Mouse (Mus musculus): ENCODE results near the gene Foxn3.

Gene Foxn3

DNA sequence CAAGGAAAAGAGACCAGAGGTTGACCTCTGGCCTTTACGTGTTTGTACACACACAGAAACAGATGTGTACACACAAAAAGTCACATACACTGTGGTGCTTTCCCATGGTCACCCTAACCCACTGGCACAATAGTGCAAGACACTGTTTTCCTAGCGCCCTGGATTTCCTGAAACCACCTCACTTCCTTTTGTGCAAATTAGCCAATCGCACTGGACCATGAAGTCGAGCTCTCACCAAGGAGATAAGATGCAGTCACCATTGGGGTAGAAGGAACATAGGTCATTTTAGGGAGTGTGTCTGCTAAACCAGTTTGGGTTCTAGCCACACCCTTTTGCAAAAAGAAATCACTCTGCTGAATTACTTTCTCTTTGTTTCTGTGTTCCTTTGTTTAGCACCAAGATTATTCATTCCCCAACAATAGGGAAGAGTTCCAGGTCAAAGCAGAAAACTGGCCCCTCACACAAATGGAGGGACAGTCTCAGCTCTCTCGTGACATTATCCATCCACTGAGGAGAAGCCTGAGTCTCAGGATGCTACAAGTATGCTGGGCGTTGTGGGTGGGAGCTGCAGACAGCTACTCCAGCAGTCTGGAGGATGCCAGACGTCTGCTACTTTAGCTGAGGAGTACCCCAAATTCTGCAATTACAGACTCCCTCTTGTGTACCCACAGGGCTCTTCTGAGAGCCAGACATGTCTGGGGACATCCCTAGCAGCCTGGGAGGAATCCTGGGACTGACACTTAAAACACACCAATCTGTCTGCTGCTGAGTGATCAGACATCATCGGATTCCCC is 202.2 kb downstream of the Foxn3 start:
- DNase-seq (ENCODE audit: low read depth in 2 of 2, low spot score in 2 of 2): no peak

DNA sequence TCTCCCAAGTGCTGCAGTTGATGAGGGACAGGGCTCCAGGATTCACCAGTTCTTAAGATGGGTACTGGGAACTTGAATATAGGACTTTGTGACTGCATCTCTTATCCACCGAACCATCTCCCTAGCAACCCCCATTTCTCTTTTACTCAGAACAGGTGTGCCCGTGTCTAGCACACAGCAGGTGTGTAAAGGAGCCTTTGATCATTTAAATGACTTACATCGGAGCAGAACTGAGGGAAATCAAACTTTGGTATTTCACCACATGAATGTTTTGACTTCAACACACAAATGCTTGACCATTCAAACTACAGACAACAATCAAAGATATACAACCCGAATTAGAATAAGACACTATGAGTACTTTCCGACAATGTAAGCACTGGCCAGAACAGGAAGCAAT is 204.7 kb downstream of the Foxn3 start:
- DNase-seq (ENCODE audit: low read depth in 2 of 2, low spot score in 2 of 2): no peak

DNA sequence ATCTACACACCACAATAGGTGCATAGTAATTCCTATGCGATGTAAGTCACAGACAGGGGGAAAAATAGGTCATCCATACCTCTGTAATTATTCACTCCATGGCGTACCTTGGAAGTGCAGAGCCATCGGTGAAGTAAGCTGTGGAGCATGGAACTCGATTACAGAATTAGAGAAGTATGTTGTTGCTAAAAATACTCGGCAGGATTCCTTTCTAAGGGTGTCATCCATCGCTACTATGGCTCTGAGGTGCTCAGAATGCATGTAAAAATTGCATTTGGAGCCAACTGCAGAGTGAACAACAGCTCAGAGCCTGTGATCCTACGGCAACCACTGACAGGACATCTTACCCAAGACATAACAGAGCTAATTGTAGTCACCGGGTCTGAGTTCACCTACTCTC is 206.7 kb downstream of the Foxn3 start:
- DNase-seq (ENCODE audit: low read depth in 2 of 2, low spot score in 2 of 2): no peak

DNA sequence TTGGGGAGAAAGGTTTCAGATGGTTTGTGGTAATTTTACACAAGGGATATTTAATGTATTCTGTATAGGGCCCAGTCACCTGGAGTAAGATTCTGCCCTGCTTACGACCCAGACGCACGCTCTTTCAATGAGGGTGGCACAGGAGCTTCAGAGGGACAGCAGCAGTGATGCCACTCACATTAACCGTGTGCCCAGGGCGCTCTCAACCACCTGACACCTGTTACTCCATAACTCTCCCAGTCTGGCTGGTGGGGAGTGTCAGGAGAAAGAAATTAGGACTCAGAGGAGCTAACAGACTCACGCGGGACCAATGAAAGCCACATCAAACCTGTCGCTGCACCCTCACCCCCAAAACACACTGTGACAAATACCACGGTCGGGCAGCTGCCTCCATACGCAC is 209.7 kb downstream of the Foxn3 start:
- no peak for DNase-seq (ENCODE audit: low read depth in 2 of 2, low spot score in 2 of 2)

DNA sequence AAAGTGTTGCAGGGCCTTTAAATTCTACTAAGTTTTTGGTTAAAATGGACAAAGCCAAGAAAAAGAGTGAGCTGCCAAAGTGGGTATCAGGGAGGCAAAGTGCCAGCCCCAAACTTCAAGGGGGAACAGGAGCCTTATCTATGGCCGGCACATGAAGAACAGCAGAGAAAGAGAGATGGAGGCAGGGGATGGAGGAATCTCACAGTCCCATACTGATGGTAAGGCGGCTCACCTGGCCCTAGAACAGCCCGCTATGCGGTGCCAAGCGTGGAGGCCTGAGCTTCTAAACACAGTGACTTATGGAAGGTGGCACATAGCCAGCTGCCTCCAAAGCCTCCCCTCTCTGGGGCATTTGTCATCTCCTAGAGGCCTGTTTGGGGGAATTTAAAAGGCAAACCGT is 210.8 kb downstream of the Foxn3 start:
- no peak for DNase-seq (ENCODE audit: low read depth in 2 of 2, low spot score in 2 of 2)

DNA sequence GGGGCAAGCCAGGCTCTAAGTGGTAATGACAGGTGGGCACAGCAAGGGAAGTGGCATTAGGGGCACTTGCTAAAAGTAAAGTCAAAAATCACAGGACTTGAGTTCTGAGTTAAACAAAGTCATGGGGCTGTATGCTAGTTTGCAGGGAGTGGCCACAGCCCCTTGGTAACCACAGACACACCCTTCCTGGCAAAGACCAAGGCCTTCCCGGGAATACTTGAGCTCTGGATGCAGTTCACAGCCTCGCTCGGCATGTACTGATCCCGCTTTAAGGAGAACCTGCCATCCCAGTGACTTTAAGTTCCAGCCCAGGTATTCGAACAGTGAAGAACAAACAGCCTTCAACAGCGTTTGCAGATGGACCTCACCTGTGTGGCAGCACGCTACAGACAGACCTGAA is 211.2 kb downstream of the Foxn3 start:
- DNase-seq (ENCODE audit: low read depth in 2 of 2, low spot score in 2 of 2): no peak

DNA sequence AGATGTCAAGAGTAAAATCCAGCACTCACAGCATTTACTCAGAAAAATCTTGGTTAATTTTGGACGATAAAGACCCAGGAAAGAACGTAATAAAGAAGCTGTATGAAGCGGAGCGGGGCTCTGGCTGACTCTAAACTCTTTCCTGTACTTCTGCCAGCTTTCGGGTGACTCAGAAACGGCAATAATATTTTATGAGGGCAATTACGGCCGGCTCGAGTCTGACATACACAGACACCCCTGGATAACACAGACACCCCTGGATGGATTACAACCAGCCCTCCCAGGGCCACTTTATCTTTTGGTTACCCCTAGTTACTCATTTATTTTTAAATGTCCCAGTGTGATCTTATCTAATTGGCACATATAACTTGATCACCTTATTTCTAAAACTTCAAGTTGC is 211.7 kb downstream of the Foxn3 start:
- DNase-seq (ENCODE audit: low read depth in 2 of 2, low spot score in 2 of 2): no peak

DNA sequence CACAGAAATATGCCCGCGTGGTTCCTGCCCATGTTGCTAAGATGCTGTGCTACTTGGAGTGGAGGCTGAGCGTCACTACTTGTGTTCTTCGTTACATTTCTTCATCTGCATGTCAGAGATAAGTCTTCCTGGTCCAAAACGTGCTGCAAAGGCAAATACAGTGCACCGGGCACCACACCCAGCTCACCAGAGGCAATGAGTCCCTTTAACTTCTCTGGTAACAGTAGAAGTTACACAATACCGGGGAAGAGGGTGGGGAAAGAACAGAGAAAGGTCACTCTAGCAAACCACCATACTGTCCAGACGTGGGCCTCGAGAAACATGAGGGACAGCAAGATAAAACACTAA is 213.8 kb downstream of the Foxn3 start:
- no peak for DNase-seq (ENCODE audit: low read depth in 2 of 2, low spot score in 2 of 2)

DNA sequence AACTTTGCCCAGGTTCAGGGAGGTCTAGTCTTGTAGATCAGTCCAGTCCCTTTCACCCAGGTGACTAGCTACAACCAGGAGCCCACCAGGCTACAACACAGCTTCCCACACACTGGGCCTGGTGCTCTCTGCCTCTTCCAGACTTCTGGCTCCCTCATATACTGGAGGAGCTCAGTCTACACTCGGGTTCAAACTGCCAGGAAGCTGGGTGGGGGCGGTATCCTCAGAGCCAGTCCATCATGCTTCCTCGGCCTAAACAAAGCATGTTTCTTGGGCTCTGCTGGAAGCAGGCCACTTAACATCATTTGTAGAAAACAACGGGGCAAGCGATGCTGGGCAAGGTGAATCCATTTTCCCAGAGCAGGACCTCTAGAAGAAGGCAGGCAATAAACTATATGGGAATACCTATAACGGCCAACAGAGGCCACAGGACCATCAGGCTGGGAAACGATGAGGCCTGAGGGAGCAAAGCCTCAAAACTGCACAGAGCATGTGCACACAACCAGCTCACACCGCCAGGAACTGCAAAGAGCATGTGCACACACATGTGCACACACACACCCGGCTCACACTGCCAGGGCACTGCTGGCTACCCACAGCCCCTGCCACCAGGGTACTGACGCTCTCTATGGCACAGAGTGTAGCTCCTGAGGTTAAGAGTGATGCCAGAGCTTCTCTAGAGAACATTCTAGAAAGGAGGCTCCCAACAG is 214.3 kb downstream of the Foxn3 start:
- DNase-seq (ENCODE audit: low read depth in 2 of 2, low spot score in 2 of 2): no peak

DNA sequence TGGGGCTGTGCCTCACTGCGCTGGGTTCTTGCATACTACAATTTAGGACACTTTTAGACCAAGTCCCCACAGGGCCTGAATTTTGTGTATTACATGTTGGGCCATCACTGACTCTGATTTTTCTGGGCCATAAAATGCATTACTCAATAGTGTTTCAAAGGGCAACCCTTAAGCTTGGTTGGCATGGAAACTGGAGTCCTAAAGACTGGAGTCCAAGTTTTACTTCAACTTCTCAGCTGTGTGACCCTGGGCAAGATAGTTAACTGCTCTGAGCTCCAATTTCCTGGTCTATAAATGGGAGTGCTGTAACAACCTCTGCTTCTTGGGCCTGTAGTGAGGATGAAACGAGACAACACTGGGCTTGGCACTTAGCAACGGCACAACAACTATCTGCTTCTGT is 215.9 kb downstream of the Foxn3 start:
- DNase-seq (ENCODE audit: low read depth in 2 of 2, low spot score in 2 of 2): no peak

DNA sequence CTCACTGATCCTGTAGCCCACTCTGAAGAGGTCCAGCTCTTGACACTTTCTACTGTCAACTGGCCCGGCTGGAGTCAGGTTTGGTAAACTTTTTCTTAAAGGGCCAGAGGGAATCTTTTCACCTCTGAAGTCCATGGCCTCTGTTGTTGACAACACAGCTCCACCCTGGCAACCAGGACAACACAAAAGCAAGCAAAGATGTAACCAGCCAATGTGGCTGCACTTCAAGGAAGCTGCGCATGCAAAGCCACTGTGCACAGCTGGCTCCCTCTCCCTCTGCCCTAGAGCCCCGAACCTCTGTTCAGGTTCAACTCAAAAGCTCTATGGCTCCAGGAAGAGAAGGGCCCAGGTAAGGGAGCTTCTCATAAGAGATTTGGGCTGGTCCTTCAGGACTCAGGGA is 216.4 kb downstream of the Foxn3 start:
- DNase-seq (ENCODE audit: low read depth in 2 of 2, low spot score in 2 of 2): no peak

DNA sequence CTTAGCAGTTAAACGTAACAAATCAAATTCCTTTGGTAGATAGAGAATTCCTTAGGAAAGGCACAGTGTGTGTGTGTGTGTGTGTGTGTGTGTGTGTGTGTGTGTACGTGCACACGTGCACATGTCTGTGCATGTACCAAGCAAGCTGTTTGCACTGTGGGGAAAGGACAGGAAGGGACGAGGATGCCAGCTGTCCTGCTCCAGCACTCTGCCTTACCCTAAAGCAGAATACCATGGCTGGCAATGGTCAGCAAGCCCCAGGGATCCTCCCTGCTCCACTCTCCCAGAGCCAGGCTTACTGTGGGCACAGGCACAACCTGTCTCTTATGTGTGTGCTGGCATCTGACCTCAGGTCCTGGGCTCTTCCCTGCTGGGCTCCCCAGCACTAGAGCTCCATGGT is 218.1 kb downstream of the Foxn3 start:
- DNase-seq (ENCODE audit: low read depth in 2 of 2, low spot score in 2 of 2): no peak

DNA sequence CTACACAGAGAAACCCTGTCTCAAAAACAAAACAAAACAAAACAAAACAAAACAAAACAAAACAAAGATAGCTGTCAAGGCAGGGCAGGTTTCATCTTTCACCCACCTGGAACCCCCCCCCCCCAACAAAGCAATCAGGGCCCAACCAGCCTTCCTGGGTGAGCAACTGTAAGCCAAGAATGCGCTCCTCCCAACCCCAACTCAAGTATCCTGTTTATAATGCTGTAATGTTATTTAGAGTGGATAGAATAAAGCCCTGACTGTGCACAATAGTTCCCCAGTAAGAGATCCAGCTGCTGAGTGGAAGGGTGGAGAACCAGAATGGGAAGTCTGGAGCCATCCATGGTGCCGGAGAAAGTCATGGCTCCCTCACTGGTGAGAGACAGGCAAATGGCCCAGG is 220.0 kb downstream of the Foxn3 start:
- no peak for DNase-seq (ENCODE audit: low read depth in 2 of 2, low spot score in 2 of 2)

DNA sequence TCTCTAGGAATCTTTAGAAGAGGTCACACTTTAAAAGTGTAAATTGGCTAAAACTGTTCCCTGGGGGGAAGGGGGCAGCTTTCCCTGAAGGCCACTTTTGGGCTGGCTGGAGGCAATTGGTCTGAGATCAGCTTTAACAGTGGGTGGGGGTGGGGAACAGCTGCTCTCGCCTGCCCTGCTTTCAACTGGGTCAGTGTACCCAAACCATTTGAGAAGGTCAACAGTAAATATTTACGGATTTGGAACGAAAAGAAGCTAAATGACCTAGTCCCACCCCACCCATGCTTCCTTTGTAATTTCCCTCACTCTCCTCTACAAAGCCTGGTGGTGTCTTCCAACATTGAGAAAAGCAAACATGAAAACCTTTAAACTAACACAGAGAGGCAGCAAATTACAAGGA is 221.2 kb downstream of the Foxn3 start:
- DNase-seq (ENCODE audit: low read depth in 2 of 2, low spot score in 2 of 2): no peak

DNA sequence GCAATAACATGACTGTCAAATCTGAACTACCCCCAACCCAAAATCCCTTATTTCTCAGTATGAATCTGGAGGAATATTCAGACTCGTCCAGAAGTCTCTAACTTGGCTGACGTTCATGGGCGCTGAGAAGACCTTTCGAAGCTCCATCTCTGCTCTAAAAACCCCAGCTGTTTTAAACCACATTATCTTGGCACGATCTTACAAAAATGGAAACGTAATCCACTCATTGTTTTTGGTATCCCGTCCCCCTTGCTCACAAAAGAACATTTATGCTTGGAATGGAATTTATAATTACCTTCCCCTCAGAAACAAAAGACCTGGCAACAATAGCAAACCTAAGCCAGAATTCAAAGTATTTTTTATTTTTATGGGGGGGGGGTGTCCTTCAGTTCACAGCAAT is 221.6 kb downstream of the Foxn3 start:
- no peak for DNase-seq (ENCODE audit: low read depth in 2 of 2, low spot score in 2 of 2)

DNA sequence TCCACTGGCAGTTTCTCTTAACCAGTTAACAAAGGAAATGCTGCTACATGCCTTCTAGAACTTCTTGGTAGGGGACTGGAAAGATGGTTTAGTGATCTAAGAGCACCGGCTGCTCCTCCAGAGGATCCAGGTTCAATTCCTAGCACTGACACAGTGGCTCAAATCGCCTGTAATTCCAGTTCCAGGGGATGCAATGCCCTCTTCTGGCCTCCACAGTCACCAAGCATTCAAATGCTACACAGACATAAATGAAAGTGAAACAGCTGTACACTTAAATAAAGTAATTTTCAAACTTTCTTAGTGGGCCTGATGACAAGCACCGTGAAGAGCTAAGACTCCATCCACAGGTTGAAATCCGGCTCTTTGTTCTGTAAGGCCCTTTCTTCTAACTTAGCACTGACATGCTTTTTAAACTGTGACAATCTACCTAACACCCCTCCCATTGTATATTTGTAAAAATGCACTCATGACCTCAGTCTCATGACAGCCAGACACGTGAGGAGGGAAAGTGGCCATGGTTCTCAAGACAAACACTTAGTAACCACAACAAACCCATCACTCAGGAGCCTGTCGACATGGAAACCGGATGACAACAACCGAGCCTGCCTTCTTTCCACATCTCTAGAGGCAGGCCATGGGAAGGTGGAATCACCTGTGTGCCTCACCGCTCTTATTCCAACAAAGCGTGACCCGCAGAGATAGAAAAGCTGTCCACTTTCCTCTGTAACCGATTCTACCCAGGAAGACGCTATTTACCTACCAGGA is 222.8 kb downstream of the Foxn3 start:
- DNase-seq (ENCODE audit: low read depth in 2 of 2, low spot score in 2 of 2): no peak

DNA sequence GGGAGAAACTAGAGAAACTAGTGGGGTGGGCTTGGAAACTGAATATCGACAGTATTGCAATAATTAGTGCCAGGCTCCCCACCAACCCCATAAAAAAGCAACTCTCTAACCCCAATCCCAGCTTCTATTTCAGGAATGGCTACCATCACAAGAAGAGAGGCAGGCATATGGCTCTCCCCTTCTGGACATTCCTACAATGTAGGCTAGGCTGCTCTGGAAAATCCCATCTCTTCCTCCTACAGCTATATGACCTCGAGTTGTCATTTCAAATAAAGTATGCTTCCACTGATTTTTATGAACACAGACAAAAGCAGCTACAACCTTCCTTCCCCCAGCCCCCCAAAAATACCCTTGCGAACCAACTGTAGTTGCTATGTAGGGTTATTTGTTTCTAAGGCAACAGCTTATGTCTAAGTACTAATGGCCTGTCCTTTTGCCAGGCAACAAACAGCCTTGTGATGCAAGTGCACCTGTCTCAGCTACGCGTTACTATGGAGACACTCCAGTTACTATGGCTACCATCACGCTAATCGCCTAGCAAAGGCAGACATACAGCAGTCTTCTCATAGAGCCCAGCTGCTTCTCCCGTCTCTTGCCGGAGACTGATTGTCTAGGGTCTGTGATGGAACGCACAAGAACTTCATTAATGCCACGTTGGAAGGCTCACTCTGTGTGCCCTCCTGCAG is 223.6 kb downstream of the Foxn3 start:
- DNase-seq (ENCODE audit: low read depth in 2 of 2, low spot score in 2 of 2): no peak

DNA sequence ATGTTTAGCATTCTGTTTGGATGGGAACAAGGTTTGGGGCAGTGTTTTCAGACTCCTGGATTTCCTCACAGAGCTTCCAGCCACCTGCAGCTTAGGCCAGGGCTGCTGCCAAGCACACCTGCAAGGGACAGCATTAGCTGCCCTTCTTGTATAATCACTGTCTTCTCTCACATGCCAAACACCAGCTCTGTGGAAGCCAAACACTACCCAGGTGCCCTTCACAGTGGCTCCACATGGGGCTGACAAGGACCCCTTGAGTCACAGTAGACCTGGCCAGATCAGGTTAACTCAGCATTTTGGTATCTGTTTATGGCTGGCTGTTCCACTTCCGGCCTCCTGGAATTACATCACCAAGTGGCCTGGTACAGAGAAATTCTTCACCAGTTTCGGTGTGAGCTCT is 224.6 kb downstream of the Foxn3 start:
- DNase-seq (ENCODE audit: low read depth in 2 of 2, low spot score in 2 of 2): no peak

DNA sequence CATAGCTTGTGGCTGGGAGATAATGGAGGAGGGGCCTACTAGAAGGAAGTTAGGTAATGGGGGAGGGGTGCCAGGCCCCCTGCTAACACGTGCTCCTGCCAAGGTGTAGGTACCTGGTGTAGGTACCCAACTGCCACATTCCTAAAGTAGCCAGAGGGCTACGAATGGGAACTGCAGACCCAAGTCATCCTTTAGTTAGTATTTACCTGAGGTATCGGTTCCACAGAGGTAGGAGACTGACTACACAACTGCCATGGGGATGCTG is 226.3 kb downstream of the Foxn3 start:
- no peak for DNase-seq (ENCODE audit: low read depth in 2 of 2, low spot score in 2 of 2)

DNA sequence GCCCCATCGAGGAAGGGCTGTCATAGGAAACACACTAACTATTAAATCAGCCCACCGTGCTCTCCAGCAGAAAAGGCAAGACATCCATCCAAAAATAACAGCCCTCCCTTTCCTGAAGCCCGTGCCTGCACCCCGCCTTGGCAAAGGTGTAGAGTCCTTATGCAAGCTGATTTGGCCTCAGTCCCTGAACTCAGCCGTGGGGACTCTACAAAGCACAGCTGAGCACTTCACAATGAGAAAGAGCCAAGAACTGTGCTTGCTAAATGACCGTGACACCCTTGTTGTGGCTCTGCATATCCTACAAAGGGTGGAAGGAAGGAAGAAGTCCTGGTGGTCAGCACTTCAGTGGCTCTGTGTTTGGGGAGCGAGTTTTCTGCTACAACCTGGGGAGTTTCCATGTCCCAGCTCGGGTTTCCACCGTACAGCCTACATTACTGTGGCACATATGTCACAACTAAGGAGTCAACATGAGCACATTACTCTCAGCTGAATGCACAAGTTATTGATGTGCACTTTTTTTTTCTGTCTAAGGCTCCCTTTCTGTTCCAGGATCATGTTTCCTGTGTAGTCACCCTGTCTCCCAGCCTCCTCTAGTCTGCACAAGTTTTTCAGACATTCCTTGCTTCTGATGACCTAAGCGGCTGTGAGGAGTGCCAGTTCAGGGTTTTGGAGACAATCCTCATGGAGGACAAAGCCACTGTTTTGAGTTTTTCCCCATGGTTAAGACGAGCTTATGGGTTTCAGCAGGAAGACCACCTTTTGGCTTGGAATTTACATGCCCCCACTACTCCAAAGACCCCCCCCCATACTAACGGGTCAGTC is 226.8 kb downstream of the Foxn3 start:
- no peak for DNase-seq (ENCODE audit: low read depth in 2 of 2, low spot score in 2 of 2)

DNA sequence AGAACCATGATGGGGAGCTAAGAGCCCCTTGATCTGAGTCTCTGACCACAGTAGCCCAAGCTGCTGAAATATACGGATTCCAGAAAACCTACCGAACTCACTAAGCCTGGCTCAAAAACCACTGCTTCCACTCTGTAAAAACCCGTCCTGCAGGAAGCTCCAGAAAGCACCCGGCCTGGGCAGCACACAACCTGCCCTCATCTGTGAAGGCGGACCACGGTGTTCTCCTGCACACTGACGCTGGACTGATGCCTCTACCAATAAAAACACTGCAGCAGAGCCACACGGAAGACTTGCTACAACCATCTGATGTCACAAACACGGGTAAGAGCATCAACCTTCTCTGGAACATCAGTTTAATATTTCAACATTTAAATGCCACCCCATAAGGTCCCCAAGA is 227.8 kb downstream of the Foxn3 start:
- no peak for DNase-seq (ENCODE audit: low read depth in 2 of 2, low spot score in 2 of 2)
